Mouse (Mus musculus): ENCODE data around the gene Map4k1. TPM values are rescaled to one million over a fixed set of nuclear protein-coding genes. Genes with fewer than 3 reads are reported as not detected.

Gene Map4k1
- polyA plus RNA-seq, 1 experiment, result 58.8 TPM

DNA sequence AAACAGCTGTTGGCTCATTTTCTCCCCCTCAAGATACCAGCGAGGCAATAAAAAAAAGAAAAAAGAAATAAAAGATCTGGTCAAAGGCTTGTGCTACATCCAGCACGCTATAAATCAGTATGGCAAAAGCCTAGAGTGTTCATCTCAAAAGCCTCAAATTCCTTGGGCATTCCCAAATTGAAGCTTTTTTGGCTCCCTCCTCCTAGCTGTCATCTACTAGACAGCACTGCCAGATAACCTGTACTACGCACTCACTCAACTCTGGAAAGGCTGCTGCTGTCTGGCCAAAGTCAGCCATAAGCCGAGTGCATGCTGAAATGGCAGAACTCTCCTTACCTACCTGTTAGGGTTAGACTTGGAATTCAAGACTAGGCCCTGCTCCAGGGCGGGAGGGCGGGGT lies 24.6 kb upstream of the Map4k1 start:
- H3K36me3 ChIP-seq (ENCODE audit: control insufficient read depth, insufficient read depth, low read length), result no peaks in the 10 kb centered on the region
- peaks cover 10% of the 10 kb centered on the region for H3K4me1 ChIP-seq (ENCODE audit: control insufficient read depth, insufficient read depth, low read length)

DNA sequence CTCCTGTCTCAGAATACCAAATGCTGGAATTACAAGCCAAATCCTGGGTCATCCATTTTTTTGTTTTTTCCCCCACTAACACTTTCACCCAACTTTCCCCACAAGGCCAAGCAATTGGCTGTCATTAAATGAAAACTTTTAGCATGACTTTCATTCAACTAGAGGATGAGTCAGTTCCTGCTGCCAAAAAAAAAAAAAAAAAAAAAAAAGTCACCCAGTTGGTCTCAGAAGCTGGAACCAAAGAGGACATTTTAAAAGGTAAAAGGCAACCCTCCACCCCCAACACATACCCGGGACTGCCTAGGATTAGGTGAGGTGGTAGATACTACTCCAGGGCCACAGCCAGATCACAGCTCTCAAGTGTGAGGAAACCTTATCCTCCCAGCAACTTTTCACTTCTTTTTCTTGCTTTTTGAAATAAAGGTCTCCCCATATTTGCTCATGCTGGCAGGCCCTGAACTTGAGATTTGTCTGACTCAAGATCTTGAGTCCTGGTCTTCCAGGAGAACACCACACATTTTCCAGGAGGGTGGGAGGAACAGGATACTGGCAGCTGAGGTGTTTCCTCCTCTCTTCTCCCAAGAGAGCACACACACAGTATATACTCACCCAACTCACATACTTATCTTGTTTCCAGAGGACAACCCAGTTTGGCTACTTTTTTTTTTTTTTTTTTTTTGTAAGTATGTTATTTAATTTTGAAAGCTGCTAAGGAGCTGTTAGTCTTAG lies 23.7 kb upstream of the Map4k1 start:
- Histone ChIP-seq H3K27me3 (ENCODE audit: control insufficient read depth, insufficient read depth, low read length) (no peaks in the 10 kb centered on the region), H3K36me3 (ENCODE audit: control insufficient read depth, insufficient read depth, low read length) (no peaks in the 10 kb centered on the region), H3K4me3 (ENCODE audit: control insufficient read depth, low read depth, low read length) (no peak overlapping the region), H3K27ac (ENCODE audit: control insufficient read depth, insufficient read depth, low read depth, low read length) (no peak overlapping the region), H3K4me1 (ENCODE audit: control insufficient read depth, insufficient read depth, low read length) (peaks cover 13% of the 10 kb centered on the region)
- TF ChIP-seq CTCF (IDR thresholded peaks at IDR 0.05; ENCODE audit: control insufficient read depth, insufficient read depth, insufficient replicate concordance, low read depth, low read length), result no peak
- TF ChIP-seq POLR2A (IDR thresholded peaks at IDR 0.05; ENCODE audit: control insufficient read depth, low read depth, low read length), result no peak

More for the DNA sequence above, 24.6 kb upstream of the Map4k1 start:
- Histone ChIP-seq H3K27ac (ENCODE audit: control insufficient read depth, insufficient read depth, low read depth, low read length) (no peak overlapping the region), H3K27me3 (ENCODE audit: control insufficient read depth, insufficient read depth, low read length) (no peaks in the 10 kb centered on the region), H3K4me3 (ENCODE audit: control insufficient read depth, low read depth, low read length) (no peak overlapping the region)
- no peak for TF ChIP-seq CTCF (IDR thresholded peaks at IDR 0.05; ENCODE audit: control insufficient read depth, insufficient read depth, insufficient replicate concordance, low read depth, low read length)
- TF ChIP-seq POLR2A (IDR thresholded peaks at IDR 0.05; ENCODE audit: control insufficient read depth, low read depth, low read length), result no peak

GRCm38 (mm10) chr7:28958770-28959169 lies 23.1 kb upstream of the Map4k1 start:
- H3K4me3 ChIP-seq (ENCODE audit: control insufficient read depth, low read depth, low read length), result no peak overlapping the region
- H3K27me3 ChIP-seq (ENCODE audit: control insufficient read depth, insufficient read depth, low read length), result no peaks in the 10 kb centered on the region
- H3K27ac ChIP-seq (ENCODE audit: control insufficient read depth, insufficient read depth, low read depth, low read length), result no peak overlapping the region
- no peaks in the 10 kb centered on the region for H3K36me3 ChIP-seq (ENCODE audit: control insufficient read depth, insufficient read depth, low read length)
- TF ChIP-seq CTCF (IDR thresholded peaks at IDR 0.05; ENCODE audit: control insufficient read depth, insufficient read depth, insufficient replicate concordance, low read depth, low read length), result no peak
- TF ChIP-seq POLR2A (IDR thresholded peaks at IDR 0.05; ENCODE audit: control insufficient read depth, low read depth, low read length), result no peak
- peaks cover 13% of the 10 kb centered on the region for H3K4me1 ChIP-seq (ENCODE audit: control insufficient read depth, insufficient read depth, low read length)

DNA sequence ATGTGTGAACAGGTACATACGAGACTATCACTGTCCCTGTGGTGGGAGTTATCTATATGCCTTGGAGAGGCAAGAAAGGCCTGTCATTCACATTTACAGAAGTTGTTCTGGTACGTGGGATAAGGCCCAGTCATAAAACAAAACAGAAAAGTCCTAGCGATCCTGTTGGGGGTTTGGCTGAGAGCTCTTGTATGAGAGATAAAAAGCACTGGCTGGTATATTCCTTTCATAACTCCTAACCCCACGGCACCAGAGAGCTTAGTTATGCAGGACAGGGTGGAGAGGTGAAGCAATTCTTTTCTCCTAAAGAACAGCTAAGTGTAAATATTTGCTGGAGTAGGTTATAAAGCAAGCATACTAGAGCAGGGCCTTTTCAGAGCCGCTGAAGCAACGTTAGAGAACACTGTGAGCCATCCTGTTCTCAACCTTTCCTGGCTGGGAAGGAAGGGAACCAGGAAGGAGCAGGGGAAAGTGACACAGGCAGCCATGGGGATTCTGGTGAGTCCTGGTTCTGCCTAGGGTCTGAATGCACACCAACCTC lies 22.3 kb upstream of the Map4k1 start:
- Histone ChIP-seq H3K4me3 (ENCODE audit: control insufficient read depth, low read depth, low read length) (no peak overlapping the region), H3K4me1 (ENCODE audit: control insufficient read depth, insufficient read depth, low read length) (peaks cover 13% of the 10 kb centered on the region), H3K27me3 (ENCODE audit: control insufficient read depth, insufficient read depth, low read length) (no peaks in the 10 kb centered on the region), H3K27ac (ENCODE audit: control insufficient read depth, insufficient read depth, low read depth, low read length) (peak overlapping the region; percentile 39; the same call in 1 of the 2 replicates), H3K36me3 (ENCODE audit: control insufficient read depth, insufficient read depth, low read length) (no peaks in the 10 kb centered on the region)
- TF ChIP-seq CTCF (IDR thresholded peaks at IDR 0.05; ENCODE audit: control insufficient read depth, insufficient read depth, insufficient replicate concordance, low read depth, low read length) (no peak), POLR2A (IDR thresholded peaks at IDR 0.05; ENCODE audit: control insufficient read depth, low read depth, low read length) (no peak)

DNA sequence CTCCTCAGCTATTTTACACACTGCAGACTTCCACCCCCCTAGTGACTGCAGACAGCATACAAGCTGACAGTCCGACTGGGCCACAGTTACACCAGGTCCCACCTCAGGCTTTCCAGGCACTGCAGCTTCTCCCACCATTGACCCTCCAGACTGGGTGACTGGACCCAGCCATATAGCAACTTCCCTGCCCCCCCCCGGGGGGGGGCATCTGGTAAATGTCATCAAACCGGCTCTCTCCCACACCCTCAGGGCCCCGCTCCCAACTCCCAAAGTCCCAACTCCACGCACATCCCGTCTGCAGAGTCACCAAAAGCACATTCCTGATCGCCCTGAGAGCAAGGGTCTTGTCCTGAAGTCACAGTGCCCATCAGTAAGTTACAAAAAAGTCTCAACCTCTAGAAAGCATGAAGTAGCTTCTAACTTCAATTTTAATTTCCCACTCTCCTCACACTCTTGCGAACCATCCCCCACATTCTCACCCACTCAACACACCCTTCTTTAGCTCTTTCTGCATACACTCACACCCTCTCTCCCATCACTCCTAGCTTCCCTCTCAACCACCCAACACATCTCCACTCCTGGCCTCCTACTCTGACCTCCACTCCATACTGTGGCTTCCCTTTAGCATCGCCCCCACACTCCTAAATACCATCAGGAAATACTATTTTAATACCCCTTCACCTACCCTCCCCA lies 21.4 kb upstream of the Map4k1 start:
- no peaks in the 10 kb centered on the region for H3K27me3 ChIP-seq (ENCODE audit: control insufficient read depth, insufficient read depth, low read length)
- H3K27ac ChIP-seq (ENCODE audit: control insufficient read depth, insufficient read depth, low read depth, low read length), result no peak overlapping the region
- peak overlapping the region; percentile 26 for H3K4me3 ChIP-seq (ENCODE audit: control insufficient read depth, low read depth, low read length)
- no peak for TF ChIP-seq POLR2A (IDR thresholded peaks at IDR 0.05; ENCODE audit: control insufficient read depth, low read depth, low read length)
- no peak for TF ChIP-seq CTCF (IDR thresholded peaks at IDR 0.05; ENCODE audit: control insufficient read depth, insufficient read depth, insufficient replicate concordance, low read depth, low read length)
- H3K36me3 ChIP-seq (ENCODE audit: control insufficient read depth, insufficient read depth, low read length), result no peaks in the 10 kb centered on the region
- H3K4me1 ChIP-seq (ENCODE audit: control insufficient read depth, insufficient read depth, low read length), result peaks cover 13% of the 10 kb centered on the region

- Histone ChIP-seq H3K27me3 (ENCODE audit: control insufficient read depth, insufficient read depth, low read length) (no peaks in the 10 kb centered on the region), H3K36me3 (ENCODE audit: control insufficient read depth, insufficient read depth, low read length) (no peaks in the 10 kb centered on the region), H3K4me1 (ENCODE audit: control insufficient read depth, insufficient read depth, low read length) (peaks cover 13% of the 10 kb centered on the region), H3K4me3 (ENCODE audit: control insufficient read depth, low read depth, low read length) (peak overlapping the region; percentile 96), H3K27ac (ENCODE audit: control insufficient read depth, insufficient read depth, low read depth, low read length) (peak overlapping the region; percentile 87)
- TF ChIP-seq CTCF (IDR thresholded peaks at IDR 0.05; ENCODE audit: control insufficient read depth, insufficient read depth, insufficient replicate concordance, low read depth, low read length) (no peak), POLR2A (IDR thresholded peaks at IDR 0.05; ENCODE audit: control insufficient read depth, low read depth, low read length) (no peak)
These were observed 20.3 kb upstream of the Map4k1 start for GRCm38 (mm10) chr7:28961584-28961926.

GRCm38 (mm10) chr7:28961927-28962670 lies 19.8 kb upstream of the Map4k1 start, which contains the start of gene Actn4:
Gene Actn4 (minus strand): TSS chr7:28962340.
- no peaks in the 10 kb centered on the region for H3K27me3 ChIP-seq (ENCODE audit: control insufficient read depth, insufficient read depth, low read length)
- TF ChIP-seq POLR2A (IDR thresholded peaks at IDR 0.05; ENCODE audit: control insufficient read depth, low read depth, low read length) (peak; percentile 91), CTCF (IDR thresholded peaks at IDR 0.05; ENCODE audit: control insufficient read depth, insufficient read depth, insufficient replicate concordance, low read depth, low read length) (no peak)
- peak within 1 kb of the TSS; percentile 96 for H3K4me3 ChIP-seq (ENCODE audit: control insufficient read depth, low read depth, low read length)
- no peaks in the 10 kb centered on the region for H3K36me3 ChIP-seq (ENCODE audit: control insufficient read depth, insufficient read depth, low read length)
- H3K27ac ChIP-seq (ENCODE audit: control insufficient read depth, insufficient read depth, low read depth, low read length), result peak within 1 kb of the TSS; percentile 87
- peaks cover 15% of the 10 kb centered on the region for H3K4me1 ChIP-seq (ENCODE audit: control insufficient read depth, insufficient read depth, low read length)

Measured in testis, adult 2 months (tissue).